Mouse (Mus musculus) midbrain, postnatal 0 days (tissue): Measurements from ENCODE around the gene Acss1. TPM values are rescaled to one million over a fixed set of nuclear protein-coding genes. Genes with fewer than 3 reads are reported as not detected.

Experiments used
- ATAC-seq: fragments of 200-750 bp; cut with Nextera tagmentation; 2 replicates; pipeline ENCODE4 v1.8.0; 2017; ENCODE audit warnings: moderate number of reproducible peaks, mild to moderate bottlenecking, moderate TSS enrichment, moderate library complexity; ENCODE audit not compliant: low FRiP score
- DNase-seq: peaks from one replicate; pipeline ENCODE4 v3.0.0-alpha.2; 2015; ENCODE audit warnings: low spot score
- H3K27ac ChIP-seq: fragments of 300-500 bp; sonication (generic); 2 replicates; pipeline ENCODE4 v1.5.1; 2014; ENCODE audit warnings: low read depth, mild to moderate bottlenecking, low read length, mixed read lengths
- H3K27me3 ChIP-seq: fragments of 300-500 bp; sonication (generic); 2 replicates; pipeline ENCODE4 v1.6.1; 2014; ENCODE audit warnings: low read length, control low read depth, mixed read lengths; ENCODE audit not compliant: insufficient read depth
- H3K36me3 ChIP-seq: fragments of 300-500 bp; sonication (generic); 2 replicates; pipeline ENCODE4 v1.6.1; 2014; ENCODE audit warnings: low read length, control low read depth, mixed read lengths; ENCODE audit not compliant: insufficient read depth
- H3K4me1 ChIP-seq: fragments of 300-500 bp; sonication (generic); 2 replicates; pipeline ENCODE4 v1.6.1; 2014; ENCODE audit warnings: mild to moderate bottlenecking, control low read depth, antibody characterized with exemption, low read length, mixed read lengths; ENCODE audit not compliant: insufficient read depth
- H3K4me2 ChIP-seq: fragments of 300-500 bp; sonication (generic); 2 replicates; pipeline ENCODE4 v1.6.1; 2014; ENCODE audit warnings: low read depth, mild to moderate bottlenecking, low read length, mixed read lengths; ENCODE audit not compliant: poor library complexity, severe bottlenecking
- H3K4me3 ChIP-seq: fragments of 300-500 bp; sonication (generic); 2 replicates; pipeline ENCODE4 v1.5.1; 2014; ENCODE audit warnings: low read depth, mild to moderate bottlenecking, low read length, moderate library complexity
- H3K9ac ChIP-seq: fragments of 300-500 bp; sonication (generic); replicated peaks from 2 replicates; pipeline ENCODE4 v1.6.1; 2014; ENCODE audit warnings: mild to moderate bottlenecking, low read length, moderate library complexity, mixed read lengths; ENCODE audit not compliant: poor library complexity, severe bottlenecking
- H3K9me3 ChIP-seq: fragments of 300-500 bp; sonication (generic); 2 replicates; pipeline ENCODE4 v1.6.1; 2016; ENCODE audit warnings: low read length, control low read depth
- CTCF ChIP-seq: IDR thresholded peaks from 2 replicates; pipeline ENCODE4 v1.5.1; 2016; ENCODE audit warnings: antibody characterized with exemption, mild to moderate bottlenecking
- WGBS: fragments of 180-500 bp; shearing (Covaris S2); extraction: QIAGEN DNeasy Blood & Tissue Kit; methylation state at CpG from one replicate; pipeline ENCODE4 v1.1.7; 2014; 5-methylcytosine and 5-hydroxymethylcytosine counted together
- polyA plus RNA-seq: library from polyadenylated mRNA; unstranded; fragments of >200 nt; fragmentation: Nextera tagmentation; extraction: Ambion mirVana; gene quantifications from 2 replicates; pipeline ENCODE4 v1.2.1, GENCODE M21; 2015
- total RNA-seq: library from RNA; depleted of rRNA; stranded (reverse); fragments of >200 nt; gene quantifications from 2 replicates; pipeline ENCODE4 v1.2.3, GENCODE M21; 2014

The Acss1 gene
- total and polyA plus RNA-seq, 2 experiments from 2014 or later, result 14.5 to 22.7 TPM

DNA sequence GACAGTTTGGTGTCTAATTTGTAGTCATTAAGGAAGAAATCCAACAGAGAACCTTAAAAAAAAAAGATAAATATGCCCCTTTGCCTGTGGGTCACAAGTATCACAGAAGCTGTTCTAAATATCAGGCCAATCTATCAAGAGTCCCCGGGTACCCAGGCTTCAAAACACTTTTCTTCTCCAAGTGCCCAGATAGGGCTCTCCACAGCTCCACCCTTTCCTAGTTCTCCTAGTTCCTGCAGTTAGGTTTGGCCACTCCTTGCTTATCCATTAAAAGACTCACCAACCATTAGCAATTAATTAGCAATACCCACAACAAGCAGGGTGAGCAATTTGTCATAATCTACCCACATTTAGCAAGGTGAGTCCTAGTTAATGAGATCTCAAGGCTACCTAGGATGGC lies 61.2 kb downstream of the Acss1 start:
- peak overlapping the region; percentile 85; the same call in 1 of the 2 replicates for H3K9ac ChIP-seq
- peak overlapping the region; percentile 93; the same call in 1 of the 2 replicates for H3K4me3 ChIP-seq

DNA sequence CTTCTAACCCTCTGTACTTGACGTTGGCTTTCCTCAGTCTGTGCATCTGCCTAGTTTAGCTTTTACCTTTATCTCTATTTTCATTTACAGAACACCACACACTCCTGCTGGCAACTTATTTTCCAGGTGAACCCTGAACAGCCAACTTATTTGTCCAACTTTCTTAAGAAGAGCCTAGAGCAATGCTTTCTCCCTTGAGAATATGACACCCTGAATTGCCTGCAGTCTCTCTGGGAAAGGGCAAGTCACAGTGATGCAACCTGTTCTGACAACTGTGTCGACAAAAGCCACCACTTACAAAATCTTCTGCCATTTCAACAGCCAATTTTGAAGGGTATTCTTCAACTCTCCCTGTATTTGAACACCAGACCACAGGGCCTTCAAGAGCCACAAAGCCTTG lies 63.5 kb downstream of the Acss1 start:
- Histone ChIP-seq H3K27me3 (no peaks in the 10 kb centered on the region), H3K4me2 (no peak overlapping the region), H3K4me1 (peaks cover 5% of the 10 kb centered on the region), H3K36me3 (no peaks in the 10 kb centered on the region), H3K9me3 (no peaks in the 10 kb centered on the region), H3K27ac (no peak overlapping the region), H3K4me3 (no peak overlapping the region), H3K9ac (no peak overlapping the region)
- ATAC-seq (no peak), DNase-seq (no peak)
- 88% methylated on average over 2 of the region's 2 CpGs for WGBS
- TF ChIP-seq CTCF, result no peak

More for the DNA sequence above, 61.2 kb downstream of the Acss1 start:
- H3K4me2 ChIP-seq, result peak overlapping the region; percentile 75
- no peak overlapping the region for H3K27ac ChIP-seq
- no peak for ATAC-seq
- TF ChIP-seq CTCF, result no peak
- DNase-seq, result no peak
- H3K4me1 ChIP-seq, result peaks cover 5% of the 10 kb centered on the region
- 95% methylated on average over 1 of the region's 1 CpGs for WGBS
- H3K36me3 ChIP-seq, result no peaks in the 10 kb centered on the region
- no peaks in the 10 kb centered on the region for H3K9me3 ChIP-seq
- H3K27me3 ChIP-seq, result no peaks in the 10 kb centered on the region

DNA sequence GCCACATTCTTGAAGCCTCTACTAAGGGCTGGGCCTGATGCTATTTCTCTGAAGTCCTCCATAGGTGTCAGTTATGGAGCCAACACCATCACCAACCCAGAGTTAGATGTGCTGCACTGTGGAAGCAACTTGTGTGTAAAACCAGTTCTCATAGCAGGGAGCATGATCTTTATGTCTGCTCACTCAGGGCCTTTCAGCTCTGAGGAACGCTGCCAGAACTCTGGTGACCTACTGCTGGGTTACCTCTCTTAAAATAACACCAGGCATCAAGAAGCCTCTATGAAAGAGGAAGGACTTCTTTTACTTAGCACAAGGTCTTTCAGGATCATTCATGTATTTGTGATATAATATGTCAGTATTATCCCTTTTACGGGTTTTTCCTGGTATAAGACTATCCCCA lies 66.1 kb downstream of the Acss1 start:
- no peak overlapping the region for H3K9ac ChIP-seq
- WGBS, result 92% methylated on average over 2 of the region's 2 CpGs
- no peaks in the 10 kb centered on the region for H3K27me3 ChIP-seq
- no peak for TF ChIP-seq CTCF
- H3K4me3 ChIP-seq, result no peak overlapping the region
- DNase-seq (no peak), ATAC-seq (no peak)
- H3K4me2 ChIP-seq, result no peak overlapping the region
- no peak overlapping the region for H3K27ac ChIP-seq
- peaks cover 6% of the 10 kb centered on the region; the same call in 1 of the 2 replicates for H3K36me3 ChIP-seq
- H3K9me3 ChIP-seq, result no peaks in the 10 kb centered on the region
- H3K4me1 ChIP-seq, result peaks cover 2% of the 10 kb centered on the region

DNA sequence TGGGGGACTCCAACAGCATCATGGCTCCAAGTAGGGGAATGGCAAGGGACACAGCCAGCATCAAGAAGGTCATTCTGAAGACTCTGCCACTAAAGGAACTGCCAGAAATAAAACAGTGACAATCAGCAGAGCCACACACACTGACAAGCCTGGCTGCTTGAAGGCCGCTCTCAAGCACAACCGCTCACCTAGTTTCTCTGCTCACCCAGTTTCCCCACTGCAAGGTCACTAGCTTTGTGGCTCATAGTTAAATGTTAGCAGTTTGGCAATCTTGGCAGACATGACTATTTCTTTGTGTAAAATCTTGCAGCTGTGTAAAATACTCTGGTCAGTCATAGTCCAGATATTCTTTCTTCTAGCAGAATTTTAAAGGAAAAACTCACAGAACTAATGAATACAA lies 68.0 kb downstream of the Acss1 start:
- H3K9ac ChIP-seq, result no peak overlapping the region
- ATAC-seq, result no peak
- no peak for TF ChIP-seq CTCF
- H3K9me3 ChIP-seq, result no peaks in the 10 kb centered on the region
- DNase-seq, result no peak
- peaks cover 17% of the 10 kb centered on the region; the same call in 1 of the 2 replicates for H3K36me3 ChIP-seq
- no peak overlapping the region for H3K27ac ChIP-seq
- no peaks in the 10 kb centered on the region for H3K27me3 ChIP-seq
- no peak overlapping the region for H3K4me2 ChIP-seq
- H3K4me3 ChIP-seq, result no peak overlapping the region
- no peaks in the 10 kb centered on the region for H3K4me1 ChIP-seq
- 100% methylated on average over 2 of the region's 2 CpGs for WGBS

GRCm38 (mm10) chr2:150595411-150596190 lies 72.7 kb downstream of the Acss1 start:
- Histone ChIP-seq H3K27ac (no peak overlapping the region), H3K27me3 (no peaks in the 10 kb centered on the region), H3K9me3 (no peaks in the 10 kb centered on the region), H3K36me3 (peaks cover 33% of the 10 kb centered on the region), H3K9ac (no peak overlapping the region), H3K4me3 (no peak overlapping the region), H3K4me2 (no peak overlapping the region), H3K4me1 (no peaks in the 10 kb centered on the region)
- no peak for TF ChIP-seq CTCF
- DNase-seq, result no peak
- ATAC-seq, result no peak
- 95% methylated on average over 3 of the region's 3 CpGs for WGBS

DNA sequence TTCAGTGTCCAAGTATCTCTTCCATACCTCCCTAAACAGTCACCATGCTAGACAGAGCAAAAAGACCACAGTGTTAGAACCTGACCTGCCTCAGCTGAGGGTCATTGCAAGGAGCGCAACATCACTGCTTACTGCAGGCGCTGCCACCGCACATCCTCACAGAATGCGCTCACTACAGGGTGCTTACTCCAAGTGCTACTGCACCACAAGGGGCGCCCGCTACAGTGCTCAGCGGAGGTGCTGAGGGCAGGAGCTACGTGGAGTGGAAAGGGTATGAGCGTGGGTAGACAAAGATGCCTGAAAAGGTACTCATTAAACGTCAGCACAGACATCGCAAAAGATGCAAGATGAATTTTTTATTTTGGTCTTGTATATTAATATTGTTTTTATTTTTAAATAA lies 79.2 kb downstream of the Acss1 start:
- no peak for ATAC-seq
- Histone ChIP-seq H3K9ac (no peak overlapping the region), H3K4me2 (no peak overlapping the region), H3K27ac (no peak overlapping the region), H3K36me3 (peaks cover 47% of the 10 kb centered on the region), H3K4me1 (no peaks in the 10 kb centered on the region), H3K4me3 (no peak overlapping the region), H3K9me3 (no peaks in the 10 kb centered on the region), H3K27me3 (no peaks in the 10 kb centered on the region)
- DNase-seq, result no peak
- WGBS, result 77% methylated on average over 11 of the region's 11 CpGs
- TF ChIP-seq CTCF, result no peak
